Mouse (Mus musculus) neural tube, embryonic 14.5 days (tissue): Measurements from ENCODE around the gene Lrba. TPM values are rescaled to one million over a fixed set of nuclear protein-coding genes. Genes with fewer than 3 reads are reported as not detected.
A peak's percentile ranks its signal among the peaks of the same experiment; 100 is the strongest.

Experiments used
- ATAC-seq: fragments of 200-750 bp; cut with Nextera tagmentation; 2 replicates; pipeline ENCODE4 v1.8.0; 2017; ENCODE audit warnings: low read depth, mild to moderate bottlenecking, moderate TSS enrichment, moderate library complexity
- H3K27ac ChIP-seq: fragments of 300-500 bp; sonication (generic); 2 replicates; pipeline ENCODE4 v1.5.1; 2014; ENCODE audit warnings: low read depth, mild to moderate bottlenecking, control low read depth, low read length, moderate library complexity, mixed read lengths
- H3K27me3 ChIP-seq: fragments of 300-500 bp; sonication (generic); 2 replicates; pipeline ENCODE4 v1.6.1; 2014; ENCODE audit warnings: low read length; ENCODE audit not compliant: control insufficient read depth, insufficient read depth
- H3K36me3 ChIP-seq: fragments of 300-500 bp; sonication (generic); 2 replicates; pipeline ENCODE4 v1.6.1; 2014; ENCODE audit warnings: low read length, mixed read lengths; ENCODE audit not compliant: control insufficient read depth, insufficient read depth
- H3K4me1 ChIP-seq: fragments of 300-500 bp; sonication (generic); 2 replicates; pipeline ENCODE4 v1.6.1; 2014; ENCODE audit warnings: low read length; ENCODE audit not compliant: control insufficient read depth, insufficient read depth
- H3K4me2 ChIP-seq: fragments of 300-500 bp; sonication (generic); 2 replicates; pipeline ENCODE4 v1.6.1; 2014; ENCODE audit warnings: mild to moderate bottlenecking, low read depth, low read length, control low read depth
- H3K4me3 ChIP-seq: fragments of 300-500 bp; sonication (generic); 2 replicates; pipeline ENCODE4 v1.5.1; 2014; ENCODE audit warnings: low read depth, low read length, control low read depth, mixed read lengths
- H3K9ac ChIP-seq: fragments of 300-500 bp; sonication (generic); replicated peaks from 2 replicates; pipeline ENCODE4 v1.6.1; 2014; ENCODE audit warnings: low read depth, mild to moderate bottlenecking, control low read depth, low read length, mixed read lengths
- H3K9me3 ChIP-seq: fragments of 300-500 bp; sonication (generic); 2 replicates; pipeline ENCODE4 v1.6.1; 2016; ENCODE audit warnings: low read length; ENCODE audit not compliant: control insufficient read depth
- WGBS: fragments of 180-500 bp; shearing (Covaris S2); extraction: QIAGEN DNeasy Blood & Tissue Kit; methylation state at CpG from one replicate; pipeline ENCODE4 v1.1.7; 2014; 5-methylcytosine and 5-hydroxymethylcytosine counted together
- polyA plus RNA-seq: library from polyadenylated mRNA; unstranded; fragments of >200 nt; fragmentation: Nextera tagmentation; extraction: Ambion mirVana; gene quantifications from 2 replicates; pipeline ENCODE4 v1.2.1, GENCODE M21; 2014

The Lrba gene
- polyA plus RNA-seq, 1 experiment from 2014 or later, result 13.6 TPM

DNA sequence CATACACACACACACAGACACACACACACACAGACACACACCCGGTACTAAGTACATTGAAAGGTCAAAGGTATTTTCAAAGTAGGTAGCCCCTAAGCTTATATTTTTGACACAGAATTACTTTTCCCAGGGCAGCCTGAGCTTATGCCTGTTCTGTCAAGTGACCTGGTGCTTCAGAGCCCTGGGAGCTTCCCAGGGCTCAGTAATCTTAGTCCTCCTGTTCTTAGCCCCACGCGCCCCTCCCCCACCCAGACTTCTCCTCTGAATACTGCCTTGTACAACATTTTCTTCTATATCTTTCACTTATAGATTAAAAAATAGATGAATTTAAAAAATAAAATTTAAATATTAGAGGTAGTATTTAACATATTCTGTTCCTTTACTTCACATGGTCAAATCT lies 320.3 kb downstream of the Lrba start:
- no peaks in the 10 kb centered on the region for H3K36me3 ChIP-seq
- no peaks in the 10 kb centered on the region for H3K27me3 ChIP-seq
- WGBS, result 44% methylated on average over 3 of the region's 3 CpGs
- peak overlapping the region; percentile 39 for H3K4me2 ChIP-seq
- peak overlapping the region; percentile 39 for H3K9ac ChIP-seq
- peak overlapping the region; percentile 83 for H3K27ac ChIP-seq
- H3K9me3 ChIP-seq, result no peaks in the 10 kb centered on the region
- peak overlapping the region; percentile 37 for H3K4me3 ChIP-seq
- ATAC-seq, result no peak
- peaks cover 2% of the 10 kb centered on the region; the same call in 1 of the 2 replicates for H3K4me1 ChIP-seq

GRCm38 (mm10) chr3:86545945-86546344 lies 321.5 kb downstream of the Lrba start:
- peaks cover 7% of the 10 kb centered on the region for H3K4me1 ChIP-seq
- no peaks in the 10 kb centered on the region for H3K9me3 ChIP-seq
- WGBS, result 18% methylated on average over 5 of the region's 5 CpGs
- H3K27ac ChIP-seq, result peak overlapping the region; percentile 99
- H3K4me3 ChIP-seq, result peak overlapping the region; percentile 65
- peak overlapping the region; percentile 59 for H3K4me2 ChIP-seq
- no peaks in the 10 kb centered on the region for H3K27me3 ChIP-seq
- H3K36me3 ChIP-seq, result no peaks in the 10 kb centered on the region
- H3K9ac ChIP-seq, result peak overlapping the region; percentile 78
- no peak for ATAC-seq

DNA sequence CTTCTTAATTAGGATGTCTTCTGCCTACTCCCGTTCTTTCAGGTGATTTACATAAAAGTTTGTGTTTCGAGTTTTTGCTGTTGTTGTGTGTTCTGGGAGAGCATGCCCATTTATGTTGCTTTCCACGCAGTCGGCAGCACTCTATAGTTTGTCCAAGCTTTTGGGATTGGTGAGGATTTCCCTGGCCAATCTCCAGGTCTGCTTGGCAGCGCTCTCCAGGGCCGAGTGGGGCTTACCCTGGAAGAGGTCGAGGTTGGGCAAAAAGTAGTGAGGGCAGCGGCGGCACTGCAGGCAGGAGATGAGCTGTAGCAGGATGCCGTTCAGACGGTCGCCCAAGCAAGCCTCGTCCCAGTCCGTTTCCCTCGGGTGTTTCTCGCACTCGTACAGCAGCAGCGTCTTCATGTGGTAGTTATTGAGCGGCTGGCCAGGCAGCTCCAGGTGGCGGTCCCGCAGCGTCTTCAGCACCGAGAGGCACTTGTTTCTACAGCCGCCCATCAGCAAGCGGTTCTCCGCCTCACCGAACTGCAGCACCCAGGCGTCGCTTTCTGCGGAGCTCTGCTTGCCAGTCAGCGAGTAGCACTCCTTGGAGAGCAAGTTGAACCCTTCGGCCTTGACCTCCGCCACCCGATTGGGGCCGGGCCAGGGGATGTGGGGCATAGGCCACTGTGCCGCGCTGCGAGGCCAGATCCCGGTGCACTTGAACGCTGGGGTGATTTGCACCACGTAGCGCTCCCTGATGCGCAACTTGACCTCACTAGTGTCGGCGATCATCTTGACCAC lies 322.2 kb downstream of the Lrba start:
- Histone ChIP-seq H3K9ac (peak overlapping the region; percentile 78), H3K4me3 (peak overlapping the region; percentile 65), H3K27me3 (no peaks in the 10 kb centered on the region), H3K4me1 (peaks cover 12% of the 10 kb centered on the region), H3K4me2 (peak overlapping the region; percentile 59), H3K27ac (peak overlapping the region; percentile 99), H3K36me3 (no peaks in the 10 kb centered on the region), H3K9me3 (no peaks in the 10 kb centered on the region)
- under 1% methylated on average over 45 of the region's 45 CpGs for WGBS
- peak; percentile 4; the same call in 1 of the 2 replicates for ATAC-seq

GRCm38 (mm10) chr3:86547251-86547791 lies 322.8 kb downstream of the Lrba start:
- peak; percentile 13; the same call in 1 of the 2 replicates for ATAC-seq
- no peaks in the 10 kb centered on the region for H3K27me3 ChIP-seq
- no peaks in the 10 kb centered on the region for H3K9me3 ChIP-seq
- H3K4me2 ChIP-seq, result peak overlapping the region; percentile 59
- H3K9ac ChIP-seq, result peak overlapping the region; percentile 78
- H3K4me1 ChIP-seq, result peaks cover 15% of the 10 kb centered on the region
- no peaks in the 10 kb centered on the region for H3K36me3 ChIP-seq
- H3K4me3 ChIP-seq, result peak overlapping the region; percentile 65
- peak overlapping the region; percentile 99 for H3K27ac ChIP-seq
- under 1% methylated on average over 42 of the region's 42 CpGs for WGBS

GRCm38 (mm10) chr3:86548091-86549015 lies 323.9 kb downstream of the Lrba start, which contains the start of gene Mab21l2:
Gene Mab21l2, minus strand, starts transcription at chr3:86548629.
- no peaks in the 10 kb centered on the region for H3K27me3 ChIP-seq
- under 1% methylated on average over 25 of the region's 25 CpGs for WGBS
- H3K4me3 ChIP-seq, result peak within 1 kb of the TSS; percentile 65
- peak within 1 kb of the TSS; percentile 61 for H3K4me2 ChIP-seq
- H3K36me3 ChIP-seq, result no peaks in the 10 kb centered on the region
- ATAC-seq, result peak; percentile 91
- peak within 1 kb of the TSS; percentile 99 for H3K27ac ChIP-seq
- peaks cover 15% of the 10 kb centered on the region for H3K4me1 ChIP-seq
- H3K9me3 ChIP-seq, result no peaks in the 10 kb centered on the region
- peak within 1 kb of the TSS; percentile 78 for H3K9ac ChIP-seq

DNA sequence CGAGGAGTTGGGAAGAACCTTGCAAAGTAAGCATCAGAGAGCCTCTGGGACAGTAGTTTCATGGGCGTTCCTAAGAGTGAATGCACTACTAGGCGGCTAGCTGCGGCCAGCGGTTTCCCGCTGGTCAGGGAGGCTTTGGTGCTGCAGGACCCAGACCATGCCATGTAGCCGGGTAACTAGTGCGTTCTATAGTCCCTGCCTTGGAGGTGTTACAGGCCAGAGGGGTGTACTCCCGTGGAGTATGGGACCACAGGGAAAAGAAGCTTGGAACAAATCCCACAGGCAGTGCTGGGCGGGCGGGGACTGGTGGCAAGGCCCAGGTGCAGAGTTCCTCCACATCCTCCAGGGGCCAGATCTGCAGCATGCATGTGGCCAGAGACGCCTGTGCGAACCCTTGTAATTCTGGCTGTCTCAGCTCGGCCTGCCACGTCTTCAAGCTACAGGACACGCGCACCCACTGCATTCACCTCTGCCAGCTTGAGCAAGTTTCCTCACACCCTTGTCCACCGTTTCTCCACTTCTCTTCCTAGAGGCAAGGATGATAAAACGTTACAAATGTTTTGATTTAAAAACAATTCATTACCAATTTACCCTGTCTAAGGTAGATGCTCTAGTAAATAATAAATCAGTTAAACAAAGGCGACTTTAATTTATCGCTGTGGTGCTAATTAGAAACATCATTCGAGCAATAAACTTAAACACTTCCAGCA lies 326.0 kb downstream of the Lrba start:
- no peaks in the 10 kb centered on the region for H3K27me3 ChIP-seq
- peak overlapping the region; percentile 29 for H3K4me3 ChIP-seq
- H3K4me2 ChIP-seq, result peak overlapping the region; percentile 61
- no peak; the same call in 1 of the 2 replicates for ATAC-seq
- H3K4me1 ChIP-seq, result peaks cover 15% of the 10 kb centered on the region
- no peaks in the 10 kb centered on the region for H3K9me3 ChIP-seq
- peak overlapping the region; percentile 90 for H3K27ac ChIP-seq
- peak overlapping the region; percentile 60 for H3K9ac ChIP-seq
- 1% methylated on average over 22 of the region's 22 CpGs for WGBS
- H3K36me3 ChIP-seq, result no peaks in the 10 kb centered on the region

DNA sequence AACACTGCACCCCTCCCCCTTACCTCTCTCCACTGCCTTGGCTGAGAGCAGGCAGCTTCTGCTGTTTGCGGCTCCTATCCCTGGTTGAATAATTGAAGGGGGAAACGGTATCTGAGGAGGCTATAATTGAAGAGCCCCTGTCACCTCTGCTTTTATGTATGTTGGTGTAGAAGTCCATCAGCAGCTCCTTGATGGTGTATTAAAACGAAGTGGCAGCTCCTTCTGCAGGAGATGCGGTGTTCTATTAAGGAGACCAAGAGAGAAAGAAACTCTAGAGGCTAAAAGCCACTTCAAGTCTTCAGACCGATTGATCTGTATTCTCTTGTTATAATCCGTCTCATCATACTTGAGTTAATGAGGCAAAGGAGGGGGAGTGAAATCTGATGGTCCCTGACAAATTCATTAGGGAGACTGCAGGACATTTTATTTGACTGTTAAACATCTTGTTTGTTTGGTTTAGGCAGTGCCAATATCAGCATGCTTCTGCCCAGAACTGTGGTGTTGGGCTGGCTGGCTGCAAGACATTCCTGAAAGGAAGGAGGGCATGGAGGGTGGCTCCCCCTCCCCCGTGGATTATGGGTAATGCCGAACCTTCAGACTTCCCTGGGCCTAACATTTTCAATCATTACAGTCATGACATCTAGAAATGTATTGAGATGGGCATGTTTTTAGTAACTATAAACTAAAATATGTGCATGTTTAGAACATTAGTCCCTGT lies 326.7 kb downstream of the Lrba start:
- WGBS, result 8% methylated on average over 8 of the region's 8 CpGs
- H3K4me3 ChIP-seq, result peak overlapping the region; percentile 29; the same call in 1 of the 2 replicates
- no peaks in the 10 kb centered on the region for H3K36me3 ChIP-seq
- H3K4me2 ChIP-seq, result peak overlapping the region; percentile 61
- peak; percentile 29; the same call in 1 of the 2 replicates for ATAC-seq
- H3K9ac ChIP-seq, result peak overlapping the region; percentile 60; the same call in 1 of the 2 replicates
- no peaks in the 10 kb centered on the region for H3K9me3 ChIP-seq
- H3K27ac ChIP-seq, result peak overlapping the region; percentile 90
- no peaks in the 10 kb centered on the region for H3K27me3 ChIP-seq
- H3K4me1 ChIP-seq, result peaks cover 15% of the 10 kb centered on the region

DNA sequence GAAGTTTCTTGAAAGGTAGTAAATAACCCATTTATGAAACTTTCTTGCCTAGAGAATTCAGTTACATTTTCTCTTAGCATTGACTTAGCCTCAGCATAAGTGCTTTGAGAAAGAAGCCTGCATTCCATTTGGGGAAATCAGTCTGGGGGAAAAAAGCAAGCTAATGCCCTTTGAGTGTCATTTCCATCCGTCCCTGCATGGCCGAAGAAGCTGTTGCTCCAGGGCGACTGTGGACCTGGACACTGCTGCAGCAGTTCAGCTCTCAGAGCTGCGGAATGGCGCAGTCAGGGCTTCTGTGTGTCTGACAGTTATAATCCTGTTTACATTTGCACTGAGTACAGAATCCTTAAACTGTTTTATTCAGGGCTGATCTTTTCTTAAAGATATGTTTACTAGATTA lies 327.7 kb downstream of the Lrba start:
- ATAC-seq, result no peak
- Histone ChIP-seq H3K27ac (no peak overlapping the region; the same call in 1 of the 2 replicates), H3K36me3 (no peaks in the 10 kb centered on the region), H3K9me3 (no peaks in the 10 kb centered on the region), H3K4me1 (peaks cover 15% of the 10 kb centered on the region), H3K9ac (no peak overlapping the region), H3K27me3 (no peaks in the 10 kb centered on the region), H3K4me3 (no peak overlapping the region), H3K4me2 (no peak overlapping the region)
- WGBS, result 45% methylated on average over 5 of the region's 5 CpGs
